Mouse (Mus musculus) C2C12 (cell line): ENCODE results near the gene Shisa9.

Experiments
- CEBPB ChIP-seq: IDR thresholded peaks from one replicate; pipeline ENCODE4 v1.6.1; 2011; ENCODE audit warnings: low read depth, mild to moderate bottlenecking, control low read depth, moderate library complexity
- CTCF ChIP-seq: IDR thresholded peaks from one replicate; pipeline ENCODE4 v1.5.1; 2011; ENCODE audit not compliant: control insufficient read depth, insufficient read depth, insufficient read length
- MAX ChIP-seq: IDR thresholded peaks from one replicate; pipeline ENCODE4 v1.6.1; 2011; ENCODE audit warnings: mild to moderate bottlenecking, control low read depth
- MYOD1 ChIP-seq: IDR thresholded peaks from one replicate; pipeline ENCODE4 v1.6.1; 2011; ENCODE audit warnings: low read depth; ENCODE audit not compliant: control insufficient read depth, insufficient read length
- MYOG ChIP-seq: IDR thresholded peaks from one replicate; pipeline ENCODE4 v1.6.1; 2011; ENCODE audit not compliant: control insufficient read depth, insufficient read length; ENCODE audit errors: extremely low read depth
- USF1 ChIP-seq: IDR thresholded peaks from one replicate; pipeline ENCODE4 v1.6.1; 2011; ENCODE audit warnings: low read depth, mild to moderate bottlenecking, control low read depth, moderate library complexity

DNA sequence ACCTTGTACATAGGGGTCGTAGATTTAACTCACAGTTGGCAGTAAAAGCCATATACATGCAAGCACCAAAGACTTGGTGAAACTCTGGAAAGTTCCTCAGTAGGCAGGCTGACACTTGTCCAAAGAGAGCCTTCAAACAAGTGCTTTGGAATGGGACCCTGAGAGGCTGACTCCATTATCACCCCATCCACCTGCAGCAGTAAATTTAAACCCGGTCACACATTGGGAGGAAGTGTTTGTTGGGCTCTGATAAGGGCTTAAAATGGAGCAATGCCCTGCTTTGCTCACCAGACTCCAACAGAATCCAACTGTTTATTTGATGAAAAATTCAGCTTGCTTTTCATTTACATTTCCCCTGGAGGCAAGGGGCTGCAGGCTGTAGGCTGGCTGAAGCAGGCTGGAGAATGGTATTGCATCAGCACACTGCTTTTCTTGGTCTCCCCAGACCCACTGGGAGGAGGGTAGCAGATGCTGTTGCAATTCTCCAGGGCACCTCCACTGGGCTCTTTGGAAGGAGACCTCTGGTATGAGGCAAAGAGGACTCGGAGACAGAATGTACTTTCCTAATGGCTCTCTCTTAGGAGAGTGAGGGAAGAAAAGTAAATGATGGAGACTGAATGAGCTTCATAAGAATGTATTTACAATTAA is 323.5 kb downstream of the Shisa9 start:
- TF ChIP-seq CTCF (no peak), CEBPB (no peak), MYOD1 (no peak), MAX (no peak), USF1 (no peak), MYOG (no peak)
